Mouse (Mus musculus) frontal cortex, postnatal 25 days (tissue): Measurements from ENCODE around the gene Tmcc3.
A peak's percentile ranks its signal among the peaks of the same experiment; 100 is the strongest.
"Not testable (repeated sequence)": the region's sequence is repeated elsewhere in the genome, so short reads cannot be mapped to it uniquely, and the experiment has no call there.

Experiments used
- DNase-seq, 2 experiments: peaks; one replicate each; pipeline ENCODE4 v3.0.0; 2022; ENCODE audit warnings: low spot score in 2 of 2

Gene Tmcc3

DNA sequence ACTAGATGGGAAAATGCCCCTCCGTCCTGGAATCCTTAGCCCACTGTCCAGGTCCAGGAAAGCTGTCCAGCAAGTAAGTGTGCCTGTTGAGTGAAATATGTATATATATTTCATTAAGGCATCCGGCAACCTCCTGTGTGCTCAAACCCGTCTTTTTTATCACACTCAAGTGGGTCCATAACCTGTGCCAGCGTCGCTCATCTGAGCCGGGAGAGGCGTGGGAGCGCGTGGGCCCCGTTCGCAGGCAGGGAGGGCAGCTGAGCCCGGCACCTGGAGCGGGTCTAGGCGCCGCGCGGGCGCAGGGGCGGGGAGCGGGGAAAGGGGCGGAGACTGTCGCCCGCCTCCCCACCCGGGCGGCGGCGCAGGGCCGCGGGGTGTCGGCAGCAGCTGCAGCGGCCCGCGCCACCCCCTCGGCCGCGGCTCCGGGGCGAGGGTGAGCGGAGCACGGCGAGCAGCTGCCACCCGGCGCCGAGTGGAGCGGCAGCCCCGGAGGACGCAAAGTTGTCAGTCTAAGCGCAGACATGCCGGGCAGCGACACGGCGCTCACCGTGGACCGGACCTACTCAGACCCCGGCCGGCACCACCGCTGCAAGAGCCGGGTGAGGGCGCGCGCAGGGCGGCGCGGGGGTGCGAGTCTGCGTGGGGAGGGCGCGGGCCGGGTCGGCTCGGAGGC lies 202.9 kb downstream of the Tmcc3 start:
- peak; percentile 35 to 37 for DNase-seq

DNA sequence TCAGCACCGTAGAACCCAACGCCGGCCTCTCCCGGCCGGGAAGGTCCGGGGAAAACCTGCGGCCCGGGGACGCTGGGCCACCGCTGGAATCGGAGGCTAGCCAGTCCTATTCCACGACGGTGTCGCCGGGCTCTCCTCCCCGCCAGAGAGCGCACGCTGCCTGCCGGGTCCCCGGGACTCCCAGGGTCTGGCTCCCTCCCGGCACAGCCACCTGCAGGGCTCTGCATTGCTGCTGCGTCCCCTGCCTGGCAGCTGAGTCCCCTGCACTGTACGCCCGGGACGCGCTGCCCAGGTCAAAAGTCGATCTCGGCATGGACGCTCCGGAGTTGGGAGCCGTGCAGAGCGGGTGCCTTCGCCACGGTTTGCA lies 203.4 kb downstream of the Tmcc3 start:
- peak; percentile 32 to 58 for DNase-seq

DNA sequence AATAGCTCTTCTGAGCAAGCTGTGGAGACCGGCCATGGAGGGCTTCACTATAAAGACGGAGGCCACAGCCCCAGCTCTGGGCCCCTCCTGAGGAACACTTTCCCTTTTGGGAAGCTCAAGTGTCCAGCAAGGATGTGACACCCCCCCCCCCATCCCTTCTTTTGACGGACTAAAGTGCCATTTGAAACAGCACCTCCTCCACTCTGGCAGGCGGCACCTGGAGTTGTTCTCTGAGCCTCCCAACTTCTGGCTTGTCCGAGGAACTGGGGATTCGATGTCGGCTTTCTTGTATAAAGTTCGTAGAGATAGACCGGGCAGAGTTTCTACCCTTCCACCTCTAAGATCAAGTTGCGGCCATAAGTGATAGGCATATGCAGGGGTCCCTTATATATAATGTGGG lies 203.8 kb downstream of the Tmcc3 start:
- DNase-seq: no peak

DNA sequence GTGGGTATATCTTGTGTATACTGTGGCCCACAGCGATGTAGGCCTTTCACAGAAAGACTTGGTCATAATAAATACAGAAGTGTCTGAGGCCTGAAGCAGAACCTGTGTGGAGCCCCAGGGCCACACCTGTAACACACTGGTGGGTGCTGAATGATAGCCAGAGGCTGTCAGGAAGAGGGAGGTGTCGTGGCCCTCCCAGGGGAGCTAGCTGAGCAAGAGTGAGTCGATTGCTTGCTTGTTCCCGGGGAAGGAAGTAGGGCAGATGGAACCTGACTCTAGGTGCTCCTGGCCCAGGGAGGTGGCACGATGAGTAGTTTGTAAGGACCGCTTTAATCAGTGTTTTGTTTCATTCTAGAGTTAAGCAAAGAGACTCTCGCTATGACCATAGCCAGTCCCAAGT lies 208.1 kb downstream of the Tmcc3 start:
- no peak for DNase-seq

DNA sequence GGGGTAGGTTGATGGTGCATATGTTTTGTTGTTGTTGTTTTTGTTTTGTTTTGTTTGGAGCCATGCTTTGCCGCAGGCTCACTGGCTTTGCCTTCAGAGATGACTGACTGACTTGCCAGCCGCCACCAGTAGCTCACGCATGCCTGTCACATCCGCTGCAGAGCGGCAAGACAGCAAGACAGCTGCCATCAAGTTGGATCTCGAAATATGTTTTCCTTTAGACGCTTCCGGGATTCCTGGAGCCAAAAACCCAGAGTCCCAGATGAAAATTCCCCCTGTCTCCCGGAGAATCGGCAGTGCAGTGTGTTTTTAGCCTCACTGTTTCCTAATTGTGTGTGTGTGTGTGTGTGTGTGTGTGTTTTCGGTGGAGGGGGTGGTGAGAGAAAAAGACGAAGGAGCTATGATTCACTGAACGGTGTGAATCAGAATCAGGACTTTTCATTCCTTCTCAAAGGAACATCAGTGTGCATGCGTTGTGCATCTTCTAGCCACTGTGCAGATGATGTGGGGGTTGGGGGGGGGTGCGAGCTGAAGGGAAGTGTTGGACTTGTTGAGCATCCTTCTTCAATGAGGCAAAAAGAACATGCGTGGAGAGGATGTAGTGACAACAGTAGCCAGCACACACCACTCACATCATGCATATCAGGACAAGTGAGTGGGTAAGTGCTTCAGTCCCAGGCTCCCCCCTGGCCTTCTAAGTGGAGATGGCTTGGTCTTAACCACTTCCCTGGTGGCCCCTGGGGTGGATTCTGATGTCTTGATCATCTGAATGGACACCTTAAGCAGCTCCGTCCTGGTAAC lies 208.8 kb downstream of the Tmcc3 start:
- DNase-seq: no peak

DNA sequence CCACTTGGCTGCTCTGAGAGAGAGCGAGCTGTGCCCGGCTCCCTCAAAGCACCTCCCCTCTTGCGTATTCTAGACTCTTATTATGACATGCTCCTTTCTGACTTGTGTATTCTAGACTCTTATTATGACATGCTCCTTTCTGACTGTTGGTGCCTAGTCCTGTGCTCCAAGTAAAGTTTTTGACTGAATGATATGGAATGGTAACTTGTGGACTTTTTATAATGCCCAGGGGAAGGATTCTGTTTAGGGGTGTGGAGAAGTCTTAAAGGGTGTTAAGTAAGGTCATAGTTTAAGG lies 209.3 kb downstream of the Tmcc3 start:
- no peak for DNase-seq

DNA sequence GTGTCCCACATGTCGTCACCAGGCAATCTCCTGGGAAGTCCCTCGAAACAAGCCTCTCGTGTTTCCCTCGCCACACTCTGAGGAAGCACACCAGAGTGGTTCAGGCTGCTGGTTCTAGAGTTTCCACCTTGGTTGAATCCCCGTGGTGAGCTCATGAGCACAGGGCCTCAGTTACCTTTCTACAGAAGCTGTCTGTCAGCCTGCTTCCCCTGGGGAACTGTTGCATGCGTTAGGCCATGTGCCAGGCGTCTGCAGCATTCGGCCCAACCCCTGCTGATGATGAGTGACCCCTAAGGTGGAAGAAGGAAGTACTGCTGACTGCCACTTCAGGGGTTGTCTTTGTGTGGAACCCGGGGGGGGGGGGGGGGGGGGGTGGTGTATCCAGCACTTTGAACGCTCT lies 210.0 kb downstream of the Tmcc3 start:
- no peak for DNase-seq

DNA sequence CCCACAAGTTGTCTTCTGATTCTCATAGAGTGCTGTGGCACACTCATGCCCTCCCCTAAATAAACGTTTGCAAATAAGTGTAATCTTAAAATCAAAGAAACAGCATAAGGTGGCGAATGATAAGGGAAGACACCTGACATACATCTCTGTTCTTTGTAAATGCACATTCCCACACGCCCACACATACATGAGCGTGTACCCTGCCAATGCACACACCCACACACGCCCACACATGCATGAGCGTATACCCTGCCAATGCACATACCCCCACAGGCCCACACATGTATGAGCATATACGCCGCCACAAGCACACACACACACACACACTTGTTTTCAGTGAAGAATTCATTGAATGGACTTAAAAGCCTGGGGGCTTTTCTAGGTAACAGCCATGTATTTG lies 211.5 kb downstream of the Tmcc3 start:
- DNase-seq: no peak

DNA sequence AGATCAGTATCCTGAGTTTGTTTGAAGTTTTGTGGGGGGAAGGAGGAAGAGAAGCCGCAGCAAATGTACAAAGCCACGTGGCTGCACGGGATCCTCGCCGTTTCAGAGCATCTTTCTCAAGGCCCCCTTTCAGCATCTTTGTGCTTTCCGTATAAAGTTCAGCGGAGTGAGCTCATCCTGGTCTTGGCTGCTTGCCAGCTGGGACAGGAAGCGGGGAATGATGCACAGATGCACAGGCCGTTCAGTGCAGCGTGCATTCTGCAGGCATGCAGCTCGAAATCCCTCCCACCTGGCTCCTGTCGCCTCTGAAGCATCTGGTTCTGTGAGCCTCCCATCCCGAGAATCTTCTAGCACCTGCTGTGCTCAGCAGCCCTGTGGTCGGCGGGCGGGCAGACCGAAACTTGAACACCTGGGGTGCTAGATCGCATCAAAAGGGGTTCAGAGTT lies 212.0 kb downstream of the Tmcc3 start:
- DNase-seq: peak; percentile 42 to 61

DNA sequence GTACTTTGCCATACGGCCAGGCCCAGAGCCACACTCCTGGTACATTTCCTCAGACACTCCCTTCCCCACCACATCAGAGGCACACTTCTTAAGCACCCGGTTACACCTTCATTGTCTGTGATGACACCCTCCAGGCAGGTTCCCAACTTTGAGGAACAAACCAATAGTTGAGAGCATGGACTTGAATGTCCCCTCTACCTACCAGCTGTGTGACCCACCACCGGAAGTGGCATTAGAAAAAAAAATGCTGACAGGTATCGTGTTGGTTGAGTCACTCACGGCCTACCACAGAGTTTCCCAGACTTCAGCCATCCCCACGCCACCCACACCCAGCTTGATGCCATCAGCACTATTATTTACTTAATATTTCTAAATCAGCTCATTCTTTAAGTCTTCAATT lies 213.2 kb downstream of the Tmcc3 start:
- DNase-seq: no peak

DNA sequence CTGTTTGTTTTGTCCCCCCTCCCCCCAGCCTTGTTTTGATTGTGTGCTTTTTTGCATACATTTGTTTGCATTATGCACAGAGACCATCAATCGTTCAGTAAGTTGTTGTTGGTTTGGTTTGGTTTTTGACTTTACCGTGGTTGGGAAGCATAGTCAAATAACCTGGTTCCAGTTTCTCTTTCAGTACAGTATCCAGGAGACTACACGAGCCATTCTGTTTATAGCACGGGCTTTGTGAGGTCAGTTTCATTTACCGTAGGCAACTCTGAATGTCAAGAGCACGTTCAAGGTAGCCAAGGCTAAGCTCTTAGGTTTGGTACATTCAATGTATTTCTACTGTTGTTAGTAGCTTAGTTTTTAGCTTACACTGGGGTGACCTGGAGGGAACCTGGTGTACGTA lies 214.0 kb downstream of the Tmcc3 start:
- DNase-seq: no peak

DNA sequence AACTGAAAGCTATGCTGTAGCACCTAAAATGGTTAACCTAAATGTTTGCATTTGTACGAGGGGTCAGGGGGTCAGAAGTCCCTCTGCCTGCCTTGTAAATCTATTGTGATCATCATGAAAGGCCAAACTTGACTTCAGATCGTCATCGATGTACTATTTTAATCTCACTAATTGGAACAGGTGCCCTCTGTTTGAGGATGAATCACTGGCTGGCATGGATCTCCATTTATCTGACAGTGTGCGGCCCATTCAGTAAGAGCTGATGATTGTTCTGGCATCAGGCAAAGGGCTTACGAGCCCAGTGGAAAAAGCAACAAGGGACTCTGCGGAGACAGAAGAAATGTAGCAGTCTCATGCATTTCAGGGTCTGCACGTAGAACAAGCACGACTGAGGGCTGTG lies 215.1 kb downstream of the Tmcc3 start:
- DNase-seq: no peak

DNA sequence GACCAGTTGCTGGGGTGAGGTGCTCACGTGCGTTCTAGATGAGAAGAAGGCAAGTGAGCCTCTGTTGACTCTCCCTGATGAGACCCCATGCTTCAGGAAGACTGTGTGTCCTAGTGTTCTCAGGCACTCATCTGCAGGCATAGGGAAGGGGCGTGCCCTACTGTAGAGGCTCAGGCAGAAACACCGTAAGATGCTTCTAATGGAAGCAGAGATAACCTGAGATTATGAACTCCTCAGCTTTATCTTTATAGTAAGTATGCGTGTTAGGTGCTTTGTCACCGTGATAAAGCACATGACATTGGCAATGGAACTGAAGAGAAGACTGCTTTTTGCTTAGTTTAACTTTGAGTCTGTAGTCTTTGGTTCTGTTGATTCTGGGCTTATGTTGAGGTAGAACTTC lies 215.5 kb downstream of the Tmcc3 start:
- no peak for DNase-seq

DNA sequence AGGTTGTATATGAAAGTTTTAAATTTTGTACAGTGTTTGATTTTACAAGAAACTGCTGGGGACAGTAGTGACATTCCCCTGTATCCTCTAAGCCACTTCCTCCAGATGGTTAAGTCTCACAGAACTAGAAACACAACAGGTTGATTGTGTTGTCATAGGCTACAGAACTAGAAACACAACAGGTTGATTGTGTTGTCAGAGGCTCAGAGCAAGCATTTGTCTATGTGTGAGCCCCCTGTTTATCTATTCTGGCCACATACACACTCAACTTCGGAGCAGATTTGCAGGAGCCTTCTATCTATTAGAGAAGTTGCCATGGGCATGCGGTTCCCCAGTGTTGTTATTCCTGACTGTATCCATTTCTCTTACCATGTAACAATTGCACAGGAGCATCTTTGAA lies 218.3 kb downstream of the Tmcc3 start:
- DNase-seq: no peak

DNA sequence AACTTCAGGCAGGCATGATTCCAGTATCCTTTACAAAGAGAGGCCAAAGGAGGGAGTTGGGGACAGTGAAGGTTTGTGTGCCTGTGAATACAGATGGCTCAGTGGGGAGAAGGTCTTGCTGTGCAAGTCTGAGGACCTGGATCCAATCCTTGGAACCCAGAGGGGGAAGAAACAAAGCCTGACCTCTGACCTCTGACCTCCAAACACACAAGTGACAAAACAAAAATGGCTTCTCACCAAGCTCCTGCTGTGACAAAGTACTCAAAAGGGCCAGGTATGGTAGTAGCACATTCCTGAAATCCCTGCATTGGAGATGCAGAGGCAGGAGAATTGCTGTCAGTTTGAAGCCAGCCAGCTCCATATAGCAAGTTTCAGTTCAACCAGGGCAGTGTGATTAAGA lies 219.7 kb downstream of the Tmcc3 start:
- DNase-seq: no peak

DNA sequence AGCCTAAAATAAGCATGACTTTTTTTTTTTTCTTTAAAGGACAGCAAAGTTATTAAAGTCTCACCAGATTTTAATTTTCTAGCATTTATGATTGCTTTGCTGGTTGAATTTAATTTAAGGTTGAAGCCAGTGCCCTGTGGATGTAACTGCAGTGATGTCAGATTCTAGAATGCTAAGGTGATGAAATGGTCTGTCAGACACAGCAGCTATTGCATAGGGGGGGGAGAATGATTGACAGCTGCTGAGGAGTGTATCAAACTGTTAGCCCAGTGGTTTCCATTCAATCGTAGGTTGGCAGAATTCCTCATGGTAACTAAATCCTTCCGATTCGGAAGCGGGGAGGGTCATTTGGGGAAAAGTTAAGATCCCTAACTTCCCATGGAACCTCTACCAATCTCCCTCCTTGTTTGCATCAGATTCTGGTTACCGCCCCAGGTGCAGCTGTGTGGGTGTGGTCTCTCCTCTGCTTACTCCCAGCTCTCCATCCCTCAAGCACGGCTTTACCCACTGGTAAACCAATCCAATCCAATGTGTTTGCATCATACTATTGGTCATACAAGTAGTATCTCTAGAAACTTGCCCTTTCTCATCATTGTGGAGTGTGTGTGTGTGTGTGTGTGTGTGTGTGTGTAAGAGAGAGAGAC lies 221.5 kb downstream of the Tmcc3 start:
- DNase-seq: no peak

DNA sequence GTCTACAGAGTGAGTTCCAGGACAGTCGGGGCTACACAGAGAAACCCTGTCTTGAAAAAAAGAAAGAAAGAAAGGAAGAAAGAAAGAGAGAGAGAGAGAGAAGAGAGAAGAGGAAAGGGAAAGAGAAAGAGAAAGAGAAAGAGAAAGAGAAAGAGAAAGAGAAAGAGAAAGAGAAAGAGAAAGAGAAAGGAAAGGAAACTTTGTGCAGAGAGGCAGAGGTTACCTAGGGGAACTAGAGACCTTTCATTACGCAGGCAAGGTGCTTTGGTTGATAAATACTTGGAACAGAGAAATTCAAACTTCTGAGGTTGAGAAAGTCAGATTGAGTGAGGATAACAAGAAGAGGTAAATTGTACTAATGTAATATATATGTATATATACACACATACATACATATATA lies 226.9 kb downstream of the Tmcc3 start:
- DNase-seq: not testable (repeated sequence)

DNA sequence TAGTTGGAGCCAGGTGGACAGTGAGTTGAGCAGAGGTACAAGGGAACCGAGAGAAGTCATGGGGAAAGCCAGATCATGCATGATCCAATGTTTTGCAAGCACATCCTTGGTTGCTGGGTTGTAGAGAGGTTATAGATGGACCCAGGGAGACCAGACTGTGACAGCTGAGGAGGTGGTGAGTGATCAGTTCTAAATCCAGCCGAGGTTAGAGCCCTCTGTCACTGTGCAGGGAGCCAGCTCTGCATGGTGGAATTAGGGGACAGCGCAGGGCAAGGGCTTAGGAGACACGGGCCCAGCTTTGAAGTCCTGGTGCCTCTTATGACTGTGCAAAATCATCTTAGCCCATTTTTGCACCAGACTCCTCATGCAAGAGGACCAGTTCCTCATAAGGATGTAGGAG lies 228.5 kb downstream of the Tmcc3 start:
- no peak for DNase-seq

DNA sequence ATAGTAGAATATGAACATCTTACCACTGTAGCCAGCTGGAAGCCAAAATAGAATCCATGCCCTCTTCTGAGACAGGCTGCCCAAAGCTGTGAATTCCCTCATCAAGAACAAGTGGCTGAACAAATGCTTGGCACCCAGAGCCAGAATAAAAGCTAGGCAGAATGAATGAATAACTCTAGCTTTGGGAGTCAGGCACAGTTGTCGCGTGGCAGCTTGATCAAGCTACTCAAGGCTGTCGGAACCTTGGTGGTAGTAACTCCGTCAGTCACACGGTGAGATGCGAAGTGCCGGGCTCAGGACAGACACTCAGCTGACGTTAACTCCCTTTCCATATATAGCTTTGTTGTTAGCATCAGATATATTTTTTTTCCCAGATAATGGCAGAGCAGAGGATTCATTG lies 232.2 kb downstream of the Tmcc3 start:
- DNase-seq: no peak

DNA sequence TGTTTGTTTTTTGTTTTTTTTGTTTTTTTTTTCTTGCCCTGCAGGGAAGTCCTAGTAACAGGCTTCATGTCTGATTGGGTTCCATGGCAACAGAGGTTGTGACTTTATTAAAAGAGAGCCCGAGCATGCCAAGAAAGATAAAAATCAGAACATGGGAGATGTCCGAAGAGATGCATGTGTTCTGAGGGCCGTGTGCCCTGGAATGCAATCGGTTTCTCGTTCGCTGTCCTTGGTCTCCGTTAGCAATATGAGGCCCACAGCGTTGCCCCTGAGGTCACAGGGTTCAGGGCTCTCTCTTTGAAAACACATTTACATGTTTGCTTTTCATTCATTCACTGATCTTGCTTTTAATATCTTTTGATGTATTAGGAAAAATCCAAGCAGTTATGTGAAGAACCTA lies 233.1 kb downstream of the Tmcc3 start:
- DNase-seq: no peak

DNA sequence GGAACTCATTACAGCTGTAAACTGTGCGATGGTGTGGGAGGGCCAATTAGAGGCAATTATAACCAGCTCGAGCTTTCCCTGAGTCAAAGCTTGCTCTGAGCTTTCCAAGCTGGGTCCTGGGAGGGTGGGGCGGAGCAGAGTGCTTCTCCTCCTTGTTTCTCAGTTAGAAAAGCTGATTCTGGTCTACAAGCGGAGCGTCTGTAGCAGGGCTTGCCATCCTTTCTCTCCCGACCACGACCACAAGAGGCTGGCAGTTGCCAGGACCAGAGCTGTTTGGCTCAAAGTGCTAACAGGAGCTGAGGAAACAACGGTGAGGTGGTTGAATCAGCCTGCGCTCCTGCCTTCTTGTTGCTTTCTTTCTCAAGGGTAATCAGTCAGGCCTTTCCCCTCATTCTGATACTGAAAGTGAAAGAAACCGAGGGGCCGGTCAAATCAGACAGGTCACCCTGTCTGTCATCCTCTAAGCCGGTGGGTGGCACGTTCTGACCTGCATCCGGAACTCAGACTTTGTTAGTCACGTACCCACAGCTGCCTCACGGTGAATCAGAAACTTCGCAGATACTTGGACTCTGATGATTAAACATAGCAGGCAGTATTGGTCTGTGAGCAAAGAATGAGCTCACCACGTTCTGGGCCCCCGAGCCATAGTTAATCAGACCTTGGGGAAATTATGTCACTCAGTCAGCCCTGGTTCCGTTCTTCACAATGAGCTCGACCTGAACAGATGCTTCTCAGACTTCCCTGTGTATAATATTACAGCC lies 233.7 kb downstream of the Tmcc3 start:
- DNase-seq: peak in 1 of 2 experiments; percentile 23

DNA sequence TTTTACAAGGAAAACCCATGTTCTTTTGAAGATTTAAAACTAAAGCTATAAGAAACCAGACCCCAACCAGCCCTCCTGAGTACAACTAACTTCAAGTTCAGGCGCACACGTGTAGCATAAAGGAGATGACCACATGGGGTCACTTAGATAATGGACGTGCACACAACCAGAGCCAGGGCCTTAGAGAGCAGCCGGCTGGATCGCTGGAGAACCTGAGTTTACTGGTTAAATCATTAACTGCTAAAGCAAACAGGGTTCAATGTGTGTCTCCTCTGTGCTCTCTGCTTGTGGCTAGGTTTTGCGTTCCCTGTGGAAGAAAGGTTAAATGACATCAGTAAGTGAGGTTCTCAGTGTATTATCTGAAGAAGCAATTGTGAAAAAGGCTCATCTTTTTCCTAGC lies 234.9 kb downstream of the Tmcc3 start:
- no peak for DNase-seq
